Mouse (Mus musculus) erythroblast, embryonic 14.5 days (primary cell): Measurements from ENCODE around the gene Tbx4.

ENCODE experiments used
- GATA1 ChIP-seq: IDR thresholded peaks from 2 replicates; pipeline ENCODE4 v1.6.1; 2012; ENCODE audit warnings: low read length, inconsistent platforms, mixed read lengths
- TAL1 ChIP-seq: IDR thresholded peaks from 3 replicates; pipeline ENCODE4 v1.6.1; 2012; ENCODE audit warnings: low read length, inconsistent platforms, mixed read lengths

DNA sequence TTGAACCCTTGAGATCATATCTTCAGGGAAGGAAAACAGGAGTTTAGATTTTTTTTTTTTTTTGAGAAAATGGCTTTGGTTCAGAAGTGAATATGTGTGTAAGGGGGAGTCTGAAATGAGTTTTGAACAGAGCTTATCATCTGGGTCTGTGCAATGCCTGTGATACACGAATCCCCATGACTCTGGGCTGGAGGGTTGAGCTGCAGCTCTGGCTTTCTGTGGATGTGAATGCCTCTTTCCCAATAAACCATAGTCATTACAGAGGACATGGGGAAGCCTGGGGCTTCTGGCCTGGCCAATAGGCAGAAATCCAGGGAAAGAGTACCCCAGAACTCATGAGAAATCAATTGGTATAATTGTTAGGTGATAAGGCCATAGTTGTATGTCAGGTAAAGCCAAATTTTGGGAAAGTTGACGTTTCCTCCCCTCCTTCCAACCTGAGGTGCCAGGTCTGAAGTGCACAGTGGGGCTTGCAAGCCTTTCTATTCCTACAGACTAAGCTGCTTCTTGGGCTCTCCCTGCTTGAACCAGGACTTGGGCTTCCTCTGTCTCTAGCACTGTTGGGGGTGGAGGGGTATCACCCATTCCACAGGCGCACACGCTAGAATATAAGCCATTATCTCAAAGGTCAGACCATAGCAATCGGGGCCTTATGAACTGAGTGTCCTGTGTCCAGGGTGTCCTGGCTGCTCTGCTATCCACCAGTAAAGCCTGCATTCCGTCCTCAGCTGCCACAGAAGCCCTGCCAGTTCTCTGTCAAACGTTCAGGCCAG is 46.8 kb upstream of the Tbx4 start:
- no peak for TF ChIP-seq GATA1
- no peak for TF ChIP-seq TAL1
